In the genomic region with DNA sequence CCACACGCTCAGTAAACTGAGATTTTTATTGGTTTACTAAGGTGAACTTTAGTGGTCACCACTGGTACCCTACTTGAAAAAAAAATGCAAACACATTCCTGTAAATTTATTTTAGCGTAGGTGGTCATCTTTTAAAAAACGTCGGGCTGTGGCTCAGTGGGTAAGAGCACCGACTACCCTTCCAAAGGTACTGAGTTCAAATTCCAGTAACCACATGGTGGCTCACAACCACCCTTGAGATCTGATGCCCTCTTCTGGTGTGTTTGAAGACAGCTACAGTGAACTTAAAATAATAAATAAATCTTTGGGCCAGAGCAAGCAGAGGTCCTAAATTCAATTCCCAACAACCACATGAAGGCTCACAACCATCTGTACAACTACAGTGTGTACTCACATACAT, we compare ENCODE assay signal across 10 mouse cellular contexts. TPM values are rescaled to one million over a fixed set of nuclear protein-coding genes. Genes with fewer than 3 reads are reported as not detected.
A peak's percentile ranks its signal among the peaks of the same experiment; 100 is the strongest.
DNase-seq lines count a peak whose midpoint lies in the region; ATAC-seq and TF ChIP-seq lines count a peak whose summit lies in the region.
"Not testable (repeated sequence)": the region's sequence is repeated elsewhere in the genome, so short reads cannot be mapped to it uniquely, and the experiment has no call there.
"Had no signal": no experiment of that assay in that cellular context is flagged by ENCODE, and none has a peak within 500 bp of the region (broad histone marks: within the 10 kb centered on the region; RNA-seq: fewer than 3 reads in every experiment).

No protein-coding gene starts in this region.

- peaks cover 39% of the 10 kb centered on the region for H3K36me3 ChIP-seq in forebrain, embryonic 14.5 days (ENCODE audit: control insufficient read depth, insufficient read depth, low read length)
- H3K36me3 ChIP-seq in heart, postnatal 0 days (replicated peaks; ENCODE audit: control insufficient read depth, insufficient read depth, low read length): peaks cover 16% of the 10 kb centered on the region
- H3K36me3 ChIP-seq in kidney, adult 2 months (ENCODE audit: control insufficient read depth, insufficient read depth, low read length): not testable (repeated sequence)
- peaks cover 12% of the 10 kb centered on the region for H3K36me3 ChIP-seq in liver, adult 2 months (ENCODE audit: control insufficient read depth, insufficient read depth, low read length)
- peaks cover 52% of the 10 kb centered on the region for H3K36me3 ChIP-seq in megakaryocyte, embryonic 14.5 days (replicated peaks; ENCODE audit: low read length)
- peaks cover 19% of the 10 kb centered on the region for H3K36me3 ChIP-seq in neural tube, embryonic 14.5 days (ENCODE audit: control insufficient read depth, insufficient read depth, low read length)

- peak overlapping the region; percentile 57 for H3K4me2 ChIP-seq in forebrain, embryonic 14.5 days (ENCODE audit: low read length)
- peak overlapping the region; percentile 63 for H3K4me2 ChIP-seq in heart, postnatal 0 days (ENCODE audit: low read depth, low read length)
- peak overlapping the region; percentile 55 for H3K4me2 ChIP-seq in neural tube, embryonic 14.5 days (ENCODE audit: low read depth, low read length)

- H3K9ac ChIP-seq in forebrain, embryonic 14.5 days (ENCODE audit: low read length): peak overlapping the region; percentile 93; the same call in 1 of the 2 replicates
- peak overlapping the region; percentile 83; the same call in 1 of the 2 replicates for H3K9ac ChIP-seq in heart, postnatal 0 days (replicated peaks; ENCODE audit: low read depth, low read length)
- peak overlapping the region; percentile 80 for H3K9ac ChIP-seq in liver, adult 2 months (ENCODE audit: low read depth, low read length)
- H3K9ac ChIP-seq in neural tube, embryonic 14.5 days (replicated peaks; ENCODE audit: low read depth, low read length): peak overlapping the region; percentile 83

- ATAC-seq in forebrain, embryonic 14.5 days; heart, postnatal 0 days (ENCODE audit: insufficient read depth, low read depth); neural tube, embryonic 14.5 days (ENCODE audit: low read depth): not testable (repeated sequence)

- H3K27me3 ChIP-seq in forebrain, embryonic 14.5 days (replicated peaks; ENCODE audit: control insufficient read depth, insufficient read depth, low read length); heart, postnatal 0 days (ENCODE audit: control insufficient read depth, insufficient read depth, low read length); kidney, adult 2 months (replicated peaks; ENCODE audit: control insufficient read depth, insufficient read depth, low read length); liver, adult 2 months (ENCODE audit: control insufficient read depth, insufficient read depth, low read length); megakaryocyte, embryonic 14.5 days (replicated peaks); neural tube, embryonic 14.5 days (ENCODE audit: control insufficient read depth, insufficient read depth, low read length): not testable (repeated sequence)

- not testable (repeated sequence) for H3K79me2 ChIP-seq in liver, adult 2 months (ENCODE audit: control insufficient read depth, insufficient read depth, low read length)

- TF ChIP-seq EP300 in heart, postnatal 0 days (IDR thresholded peaks at IDR 0.05; ENCODE audit: low read depth): not testable (repeated sequence)

- H3K4me1 ChIP-seq in cortical plate, adult 2 months (ENCODE audit: control insufficient read depth, insufficient read depth, low read length); kidney, adult 2 months (ENCODE audit: control insufficient read depth, insufficient read depth, low read length): not testable (repeated sequence)
- H3K4me1 ChIP-seq in forebrain, embryonic 14.5 days (ENCODE audit: control insufficient read depth, insufficient read depth, low read length): peaks cover 16% of the 10 kb centered on the region
- peaks cover 20% of the 10 kb centered on the region; the same call in 1 of the 2 replicates for H3K4me1 ChIP-seq in heart, postnatal 0 days (ENCODE audit: control insufficient read depth, insufficient read depth)
- peaks cover 19% of the 10 kb centered on the region for H3K4me1 ChIP-seq in liver, adult 2 months (ENCODE audit: control insufficient read depth, insufficient read depth, low read length)
- peaks cover 41% of the 10 kb centered on the region for H3K4me1 ChIP-seq in megakaryocyte, embryonic 14.5 days
- peaks cover 28% of the 10 kb centered on the region for H3K4me1 ChIP-seq in neural tube, embryonic 14.5 days (ENCODE audit: control insufficient read depth, insufficient read depth, low read length)

- not testable (repeated sequence) for H3K9me3 ChIP-seq in forebrain, embryonic 14.5 days (replicated peaks; ENCODE audit: control insufficient read depth, low read length); heart, postnatal 0 days (replicated peaks; ENCODE audit: control insufficient read depth, low read length); megakaryocyte, embryonic 14.5 days; neural tube, embryonic 14.5 days (ENCODE audit: control insufficient read depth, low read length)

- peak overlapping the region; percentile 51 for H3K4me3 ChIP-seq in cortical plate, adult 2 months (ENCODE audit: insufficient read depth, low read length)
- peak overlapping the region; percentile 64 for H3K4me3 ChIP-seq in forebrain, embryonic 14.5 days (ENCODE audit: low read depth, low read length)
- peak overlapping the region; percentile 79 for H3K4me3 ChIP-seq in heart, postnatal 0 days (ENCODE audit: low read depth, low read length)
- peak overlapping the region; percentile 86 for H3K4me3 ChIP-seq in kidney, adult 2 months (ENCODE audit: insufficient read depth, low read depth, low read length)
- H3K4me3 ChIP-seq in liver, adult 2 months (ENCODE audit: insufficient read depth, low read depth, low read length): peak overlapping the region; percentile 72
- peak overlapping the region; percentile 70 for H3K4me3 ChIP-seq in megakaryocyte, embryonic 14.5 days (replicated peaks)
- H3K4me3 ChIP-seq in neural tube, embryonic 14.5 days (ENCODE audit: low read depth, low read length): peak overlapping the region; percentile 83

- TF ChIP-seq POLR2A in cortical plate, adult 2 months (IDR thresholded peaks at IDR 0.05; ENCODE audit: extremely low read depth, insufficient read depth, low read length); kidney, adult 2 months (IDR thresholded peaks at IDR 0.05; ENCODE audit: low read depth, low read length); liver, adult 2 months (IDR thresholded peaks at IDR 0.05; ENCODE audit: extremely low read depth, insufficient read depth, low read length): not testable (repeated sequence)

- TF ChIP-seq CTCF in cortical plate, adult 2 months (IDR thresholded peaks at IDR 0.05; ENCODE audit: extremely low read depth, insufficient read depth, low read length); heart, postnatal 0 days (IDR thresholded peaks at IDR 0.05; ENCODE audit: low read depth); kidney, adult 2 months (conservative IDR thresholded peaks at IDR 0.05; ENCODE audit: insufficient read depth, insufficient read length, low read depth, low read length); liver, adult 2 months (IDR thresholded peaks at IDR 0.05; ENCODE audit: low read depth, low read length): not testable (repeated sequence)

- DNase-seq in 416B (ENCODE audit: low read depth): peak; percentile 39
- not testable (repeated sequence) for DNase-seq in forebrain, embryonic 14.5 days (ENCODE audit: low spot score); heart, postnatal 0 days (ENCODE audit: low spot score); kidney, adult 2 months; liver, adult 2 months (ENCODE audit: extremely low read depth, low read depth, low spot score)

- H3K27ac ChIP-seq in cortical plate, adult 2 months (ENCODE audit: insufficient read depth, low read length); forebrain, embryonic 14.5 days (ENCODE audit: low read depth, low read length); kidney, adult 2 months (ENCODE audit: insufficient read depth, low read depth, low read length); liver, adult 2 months (replicated peaks; ENCODE audit: insufficient read depth, low read depth, low read length); neural tube, embryonic 14.5 days (ENCODE audit: low read depth, low read length): not testable (repeated sequence)
- peak overlapping the region; percentile 84; the same call in 1 of the 2 replicates for H3K27ac ChIP-seq in heart, postnatal 0 days (ENCODE audit: low read depth)

- WGBS in forebrain, embryonic 14.5 days: 67% methylated on average over 5 of the region's 5 CpGs
- 70% methylated on average over 5 of the region's 5 CpGs for WGBS in heart, postnatal 0 days
- WGBS in kidney, adult 2 months: 61% methylated on average over 5 of the region's 5 CpGs
- WGBS in liver, adult 2 months: 48% methylated on average over 5 of the region's 5 CpGs
- 65% methylated on average over 5 of the region's 5 CpGs for WGBS in neural tube, embryonic 14.5 days

RNA-seq across cellular contexts. Expression of gene Rps2, which starts 1.0 kb away (rescaled TPM):
- 980 and 1,011 TPM in 2 replicates for polyA plus RNA-seq in cortical plate, adult 2 months (2012; rRNA removed)
- 888 and 1,063 TPM in 2 replicates for polyA plus RNA-seq in forebrain, embryonic 14.5 days (2014; fragmentation: Nextera tagmentation; extraction: Ambion mirVana)
- 2,967 and 2,982 TPM in 2 replicates for total RNA-seq in heart, postnatal 0 days (2014; rRNA removed; ENCODE audit: low replicate concordance)
- polyA plus RNA-seq in heart, postnatal 0 days (2015; fragmentation: Nextera tagmentation; extraction: Ambion mirVana): 722 and 767 TPM in 2 replicates
- 2,444 and 2,611 TPM in 2 replicates for polyA plus RNA-seq in kidney, adult 2 months (2012; rRNA removed)
- 802 and 1,081 TPM in 2 replicates for total RNA-seq in liver, adult 2 months (2014; rRNA removed)
- 2,199 and 2,424 TPM in 2 replicates for polyA plus RNA-seq in liver, adult 2 months (2012; rRNA removed)
- 653 and 1,069 TPM in 2 replicates for polyA plus RNA-seq in megakaryocyte, embryonic 14.5 days (2012; ENCODE audit: insufficient read depth, low replicate concordance)
- polyA plus RNA-seq in neural tube, embryonic 14.5 days (2014; fragmentation: Nextera tagmentation; extraction: Ambion mirVana): 742 and 744 TPM in 2 replicates

RNA-seq across cellular contexts. Expression of gene Rnf151, which starts 1.1 kb away (rescaled TPM):
- polyA plus RNA-seq in cortical plate, adult 2 months (2012; rRNA removed): 0.32 and 0.33 TPM in 2 replicates
- polyA plus RNA-seq in forebrain, embryonic 14.5 days (2014; fragmentation: Nextera tagmentation; extraction: Ambion mirVana): not detected in 2 replicates
- total RNA-seq in heart, postnatal 0 days (2014; rRNA removed; ENCODE audit: low replicate concordance): 6.5 TPM in 1 of 2 replicates, not detected in the other
- polyA plus RNA-seq in heart, postnatal 0 days (2015; fragmentation: Nextera tagmentation; extraction: Ambion mirVana): not detected in 2 replicates
- 0.16 and 0.91 TPM in 2 replicates for polyA plus RNA-seq in kidney, adult 2 months (2012; rRNA removed)
- total RNA-seq in liver, adult 2 months (2014; rRNA removed): not detected in 2 replicates
- polyA plus RNA-seq in liver, adult 2 months (2012; rRNA removed): 0.19 TPM in 1 of 2 replicates, not detected in the other
- polyA plus RNA-seq in megakaryocyte, embryonic 14.5 days (2012; ENCODE audit: insufficient read depth, low replicate concordance): 0.74 TPM in 1 of 2 replicates, not detected in the other
- polyA plus RNA-seq in neural tube, embryonic 14.5 days (2014; fragmentation: Nextera tagmentation; extraction: Ambion mirVana): not detected in 2 replicates
- total RNA-seq: heart, adult 18-20 months; left cerebral cortex, postnatal 4 days had no signal

RNA-seq across cellular contexts. Expression of gene Ndufb10, which starts 5.3 kb away (rescaled TPM):
- polyA plus RNA-seq in cortical plate, adult 2 months (2012; rRNA removed): 428 and 431 TPM in 2 replicates
- 301 and 312 TPM in 2 replicates for polyA plus RNA-seq in forebrain, embryonic 14.5 days (2014; fragmentation: Nextera tagmentation; extraction: Ambion mirVana)
- total RNA-seq in heart, postnatal 0 days (2014; rRNA removed; ENCODE audit: low replicate concordance): 434 and 667 TPM in 2 replicates
- polyA plus RNA-seq in heart, postnatal 0 days (2015; fragmentation: Nextera tagmentation; extraction: Ambion mirVana): 1,293 and 1,354 TPM in 2 replicates
- polyA plus RNA-seq in kidney, adult 2 months (2012; rRNA removed): 626 and 656 TPM in 2 replicates
- 290 TPM in 2 replicates for total RNA-seq in liver, adult 2 months (2014; rRNA removed)
- polyA plus RNA-seq in liver, adult 2 months (2012; rRNA removed): 265 and 300 TPM in 2 replicates
- polyA plus RNA-seq in megakaryocyte, embryonic 14.5 days (2012; ENCODE audit: insufficient read depth, low replicate concordance): 519 and 729 TPM in 2 replicates
- polyA plus RNA-seq in neural tube, embryonic 14.5 days (2014; fragmentation: Nextera tagmentation; extraction: Ambion mirVana): 296 and 349 TPM in 2 replicates

RNA-seq across cellular contexts. Expression of gene Rpl3l, which starts 8.7 kb away (rescaled TPM):
- polyA plus RNA-seq in cortical plate, adult 2 months (2012; rRNA removed): 0.48 and 0.57 TPM in 2 replicates
- not detected in 2 replicates for polyA plus RNA-seq in forebrain, embryonic 14.5 days (2014; fragmentation: Nextera tagmentation; extraction: Ambion mirVana)
- total RNA-seq in heart, postnatal 0 days (2014; rRNA removed; ENCODE audit: low replicate concordance): 0.54 and 2.1 TPM in 2 replicates
- polyA plus RNA-seq in heart, postnatal 0 days (2015; fragmentation: Nextera tagmentation; extraction: Ambion mirVana): 7.2 TPM in 2 replicates
- polyA plus RNA-seq in kidney, adult 2 months (2012; rRNA removed): 0.38 and 4.7 TPM in 2 replicates
- total RNA-seq in liver, adult 2 months (2014; rRNA removed): 0.46 TPM in 1 of 2 replicates, not detected in the other
- polyA plus RNA-seq in liver, adult 2 months (2012; rRNA removed): not detected in 2 replicates
- polyA plus RNA-seq in megakaryocyte, embryonic 14.5 days (2012; ENCODE audit: insufficient read depth, low replicate concordance): 0.35 TPM in 1 of 2 replicates, not detected in the other
- polyA plus RNA-seq in neural tube, embryonic 14.5 days (2014; fragmentation: Nextera tagmentation; extraction: Ambion mirVana): 0.20 TPM in 1 of 2 replicates, not detected in the other
- total RNA-seq: left cerebral cortex, postnatal 4 days had no signal

RNA-seq across cellular contexts. Expression of gene Tbl3, which starts 11.5 kb away (rescaled TPM):
- polyA plus RNA-seq in cortical plate, adult 2 months (2012; rRNA removed): 53.0 and 53.7 TPM in 2 replicates
- polyA plus RNA-seq in forebrain, embryonic 14.5 days (2014; fragmentation: Nextera tagmentation; extraction: Ambion mirVana): 85.3 and 86.1 TPM in 2 replicates
- 33.9 and 42.2 TPM in 2 replicates for total RNA-seq in heart, postnatal 0 days (2014; rRNA removed; ENCODE audit: low replicate concordance)
- 27.2 and 30.1 TPM in 2 replicates for polyA plus RNA-seq in heart, postnatal 0 days (2015; fragmentation: Nextera tagmentation; extraction: Ambion mirVana)
- polyA plus RNA-seq in kidney, adult 2 months (2012; rRNA removed): 48.6 and 49.4 TPM in 2 replicates
- total RNA-seq in liver, adult 2 months (2014; rRNA removed): 14.2 and 17.8 TPM in 2 replicates
- 29.4 and 37.9 TPM in 2 replicates for polyA plus RNA-seq in liver, adult 2 months (2012; rRNA removed)
- 16.6 and 17.1 TPM in 2 replicates for polyA plus RNA-seq in megakaryocyte, embryonic 14.5 days (2012; ENCODE audit: insufficient read depth, low replicate concordance)
- 59.9 and 70.1 TPM in 2 replicates for polyA plus RNA-seq in neural tube, embryonic 14.5 days (2014; fragmentation: Nextera tagmentation; extraction: Ambion mirVana)
